Mouse (Mus musculus): ENCODE results near the gene Fbxo6.
"Not testable (repeated sequence)": the region's sequence is repeated elsewhere in the genome, so short reads cannot be mapped to it uniquely, and the experiment has no call there.

Fbxo6 gene

DNA sequence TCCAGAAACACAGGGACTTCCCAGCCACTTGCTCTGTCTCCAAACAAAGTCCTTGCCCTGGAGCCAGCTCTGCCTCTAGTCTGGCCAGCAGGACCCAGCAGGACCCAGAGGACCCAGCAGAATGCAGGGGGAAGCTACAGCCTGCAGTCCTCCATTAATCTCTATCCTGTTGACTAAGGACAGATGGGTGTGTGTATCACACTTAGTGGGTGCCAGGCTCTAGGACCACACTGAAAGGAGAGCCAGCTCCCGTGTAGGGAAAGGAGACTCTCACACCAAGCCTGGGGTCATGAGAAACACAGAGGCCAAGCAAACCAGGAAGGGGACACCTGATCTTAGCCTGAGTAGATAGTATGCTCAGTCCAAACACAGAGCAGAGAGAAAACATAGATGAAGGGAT lies 23.7 kb downstream of the Fbxo6 start:
- no peak for DNase-seq (ENCODE audit: low spot score)

DNA sequence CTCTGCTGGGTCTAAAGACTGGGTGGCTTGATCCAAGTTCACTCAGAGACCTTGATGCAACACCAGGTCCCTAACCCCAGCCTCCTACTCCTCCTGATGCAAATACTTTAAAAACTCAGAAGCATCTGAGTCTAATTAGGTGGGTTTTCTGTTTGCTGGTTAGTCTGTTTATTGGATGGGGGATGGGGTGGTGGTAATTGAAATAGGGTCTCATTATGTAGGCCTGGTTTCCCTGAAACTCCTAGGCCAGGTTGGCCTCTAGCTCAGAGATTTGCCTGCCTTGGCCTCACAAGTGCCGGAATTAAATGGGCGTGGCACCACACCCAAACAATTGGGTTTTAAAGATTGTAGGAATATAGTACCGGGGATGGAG lies 29.3 kb downstream of the Fbxo6 start:
- no peak for DNase-seq (ENCODE audit: low spot score)

DNA sequence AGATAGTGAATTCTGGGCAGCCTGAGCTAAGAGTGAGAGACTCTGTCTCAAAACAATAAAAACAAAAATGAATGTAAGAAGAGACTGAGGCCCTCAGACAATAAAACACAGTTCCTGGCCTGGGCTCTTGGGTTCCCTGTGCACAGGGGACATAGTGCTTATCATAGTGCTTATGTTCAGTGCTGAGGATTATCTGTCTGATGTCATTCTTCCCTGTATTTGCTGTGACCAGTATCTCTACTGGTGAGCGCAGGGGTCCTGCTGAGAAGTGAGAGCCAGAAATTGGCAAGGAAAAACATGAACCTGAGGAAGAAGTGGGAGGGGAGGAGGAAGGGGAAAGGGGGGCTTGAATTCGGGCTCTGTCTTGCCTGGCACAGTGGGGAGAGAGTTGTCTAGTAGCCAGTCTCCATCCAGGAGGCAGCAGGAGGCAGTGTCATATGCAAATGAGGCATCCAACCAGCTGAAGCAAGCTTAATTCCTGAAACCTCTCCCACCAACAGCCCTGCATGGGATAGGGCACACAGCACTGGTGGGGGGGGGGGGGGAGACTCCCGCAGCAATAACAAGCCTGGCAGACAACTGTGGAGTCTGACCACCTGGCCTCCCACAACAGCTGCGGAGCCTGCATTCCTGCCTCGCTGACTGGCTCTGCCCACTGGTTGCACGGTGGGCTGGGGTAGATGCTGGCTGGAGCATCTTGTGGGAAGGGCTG lies 29.8 kb downstream of the Fbxo6 start:
- DNase-seq (ENCODE audit: low spot score), result no peak

DNA sequence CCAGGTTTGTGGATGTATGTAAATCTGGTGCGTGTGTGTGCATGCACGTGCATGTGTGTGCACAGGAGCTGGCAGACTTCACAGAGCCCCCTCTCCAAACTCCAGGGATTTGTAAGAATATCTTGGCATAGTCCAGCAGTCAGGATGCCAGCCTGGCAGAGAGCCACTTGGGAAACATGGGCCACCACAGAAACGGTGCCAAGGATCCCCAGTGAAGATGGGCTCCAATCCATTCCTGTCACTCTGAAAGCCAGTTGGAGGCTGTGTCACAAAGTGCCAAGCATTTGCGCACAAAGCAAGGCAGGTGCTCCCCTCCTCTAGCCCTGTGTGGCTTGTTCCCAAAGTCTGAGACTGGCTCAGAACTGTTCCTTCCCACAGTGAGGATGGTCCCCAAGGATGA lies 30.6 kb downstream of the Fbxo6 start:
- no peak for DNase-seq (ENCODE audit: low spot score)

DNA sequence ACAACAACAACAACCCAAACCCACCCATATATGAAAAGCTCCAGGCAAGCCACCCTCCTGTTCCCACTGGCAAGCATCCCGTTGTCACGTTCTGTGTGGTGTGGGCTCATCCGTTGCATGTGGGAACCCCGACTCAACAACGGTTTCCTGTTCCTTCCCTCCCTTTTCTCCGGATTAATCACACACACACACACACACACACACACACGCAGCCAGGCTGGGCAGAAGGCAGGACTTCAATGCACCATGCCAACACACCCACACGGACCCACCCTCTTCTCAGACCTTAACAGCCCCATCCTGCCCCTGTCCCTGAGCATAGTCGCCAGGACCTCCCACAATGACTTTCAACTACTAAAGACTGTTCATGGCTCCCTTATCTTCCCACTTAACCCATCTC lies 31.4 kb downstream of the Fbxo6 start:
- DNase-seq (ENCODE audit: low spot score), result no peak

DNA sequence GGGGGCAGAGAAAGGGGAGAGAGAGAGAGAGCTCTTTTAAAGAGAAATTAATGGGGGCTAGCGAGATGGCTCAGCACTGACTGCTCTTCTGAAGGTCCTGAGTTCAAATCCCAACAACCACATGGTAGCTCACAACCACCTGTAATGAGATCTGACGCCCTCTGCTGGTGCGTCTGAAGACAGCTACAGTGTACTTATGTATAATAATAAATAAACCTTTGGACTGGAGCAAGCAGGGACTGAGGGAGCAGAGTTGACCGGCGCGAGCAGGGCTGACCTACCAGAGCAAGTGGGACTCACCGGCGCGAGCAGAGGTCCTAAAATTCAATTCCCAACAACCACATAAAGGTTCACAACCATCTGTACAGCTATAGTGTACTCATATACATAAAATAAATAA lies 32.4 kb downstream of the Fbxo6 start:
- DNase-seq (ENCODE audit: low spot score), result not testable (repeated sequence)

DNA sequence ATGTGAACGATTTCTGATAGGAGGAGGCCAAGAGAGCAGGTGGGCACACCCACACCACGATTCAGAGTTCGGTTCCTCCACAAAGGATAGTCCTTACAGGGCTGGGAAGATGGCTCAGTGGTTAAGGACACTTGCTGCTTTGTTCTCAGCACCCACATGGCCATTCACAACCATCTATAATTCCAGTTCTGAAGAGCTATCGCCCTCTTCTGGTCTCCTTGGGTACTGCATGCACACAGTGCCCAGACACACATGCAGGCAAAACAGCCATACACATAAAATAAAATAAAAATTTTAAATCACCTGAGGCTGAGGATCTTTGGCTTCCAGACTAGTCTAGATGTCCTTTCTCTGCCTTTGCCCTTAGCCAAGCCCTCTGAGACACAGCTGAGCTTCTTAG lies 34.5 kb downstream of the Fbxo6 start:
- no peak for DNase-seq (ENCODE audit: low spot score)

DNA sequence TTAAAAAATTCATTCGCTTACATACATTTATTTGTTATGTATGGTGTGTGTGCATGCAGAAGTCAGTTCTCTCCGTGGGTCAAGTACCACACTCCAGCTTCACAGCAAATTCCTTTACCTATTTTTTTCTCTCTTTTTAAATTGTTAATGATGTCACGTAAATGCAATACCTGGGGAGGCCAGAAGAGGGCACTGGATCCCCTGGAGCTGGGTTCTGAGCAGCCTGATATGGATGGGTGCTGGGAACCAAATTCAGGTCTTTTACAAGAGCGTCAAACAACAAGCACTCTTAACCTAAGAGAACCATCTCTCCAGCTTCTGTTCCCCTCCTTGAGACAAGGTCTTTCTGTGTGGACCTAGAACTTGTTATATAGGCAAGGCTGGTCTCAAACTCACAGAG lies 35.3 kb downstream of the Fbxo6 start:
- DNase-seq (ENCODE audit: low spot score), result no peak

DNA sequence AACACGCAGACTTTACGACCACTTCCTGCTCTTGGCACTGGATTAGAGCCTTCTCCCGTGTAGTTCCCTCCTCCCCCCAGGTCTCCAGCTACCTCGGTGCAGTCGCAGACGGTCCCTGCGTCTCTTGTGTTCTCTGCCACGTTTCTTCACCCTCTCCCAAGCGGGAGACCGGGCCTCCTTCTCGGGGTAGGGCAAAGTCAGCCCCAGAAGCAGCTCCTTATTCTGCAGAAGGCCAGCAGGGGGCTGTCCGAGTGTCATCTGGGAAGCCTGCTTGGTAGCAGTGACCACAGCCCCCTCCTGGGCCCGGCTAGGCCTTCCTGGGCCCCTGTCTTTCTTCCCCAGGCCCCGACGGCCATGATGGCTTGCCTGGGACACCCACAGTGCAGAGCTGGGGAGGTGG lies 36.5 kb downstream of the Fbxo6 start:
- peak; percentile 18 for DNase-seq (ENCODE audit: low spot score)

DNA sequence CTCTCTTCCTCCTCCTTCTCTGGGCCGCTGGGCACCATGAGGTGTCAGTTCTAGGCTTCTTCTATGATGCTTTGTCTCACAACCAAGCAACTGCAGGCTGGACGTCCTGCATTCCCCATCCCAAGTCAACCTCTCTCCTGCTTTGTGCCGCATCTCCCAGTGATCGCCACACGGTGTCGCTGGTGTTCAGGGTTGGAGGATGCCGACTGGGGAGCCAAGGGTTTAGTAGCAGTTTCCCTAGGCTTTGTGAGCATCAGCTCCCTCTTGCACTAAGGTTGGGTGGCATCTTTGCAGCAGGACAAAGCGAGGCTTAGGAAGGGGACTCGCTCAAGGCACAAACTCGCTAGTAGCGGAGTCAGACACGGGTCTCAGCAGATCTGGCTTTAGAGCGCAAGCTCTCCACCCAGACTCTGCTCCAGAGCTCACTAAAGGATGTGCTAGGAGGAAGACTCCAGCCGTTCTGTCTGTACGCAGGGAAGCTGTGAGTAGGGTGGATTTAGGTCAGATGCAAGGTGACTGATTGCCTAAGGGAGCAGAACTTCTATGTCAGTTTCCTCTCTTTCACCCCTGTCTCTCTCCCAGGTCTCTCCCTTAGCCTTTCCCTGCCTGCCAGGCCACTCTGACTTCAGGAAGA lies 37.1 kb downstream of the Fbxo6 start:
- DNase-seq (ENCODE audit: low spot score), result peak; percentile 92

DNA sequence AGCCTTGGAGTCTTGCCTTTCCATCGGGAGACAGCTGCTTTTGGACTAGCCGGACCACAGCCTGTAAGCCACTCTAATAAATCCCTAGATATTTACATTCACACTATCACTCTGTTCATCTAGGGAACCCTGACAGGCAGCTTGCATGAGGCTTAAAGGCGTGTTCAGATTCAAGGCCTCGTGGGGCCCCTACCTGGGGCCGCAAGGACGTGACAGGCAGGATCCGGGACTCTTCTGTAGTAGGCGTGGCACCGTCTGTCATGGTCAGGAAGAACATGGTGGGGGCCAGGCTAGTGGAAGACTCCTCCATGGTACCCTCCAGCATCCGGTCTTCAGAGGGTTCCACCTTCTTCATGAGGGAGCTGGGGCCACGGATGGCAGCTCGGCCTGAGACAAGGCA lies 39.4 kb downstream of the Fbxo6 start:
- DNase-seq (ENCODE audit: low spot score), result no peak

DNA sequence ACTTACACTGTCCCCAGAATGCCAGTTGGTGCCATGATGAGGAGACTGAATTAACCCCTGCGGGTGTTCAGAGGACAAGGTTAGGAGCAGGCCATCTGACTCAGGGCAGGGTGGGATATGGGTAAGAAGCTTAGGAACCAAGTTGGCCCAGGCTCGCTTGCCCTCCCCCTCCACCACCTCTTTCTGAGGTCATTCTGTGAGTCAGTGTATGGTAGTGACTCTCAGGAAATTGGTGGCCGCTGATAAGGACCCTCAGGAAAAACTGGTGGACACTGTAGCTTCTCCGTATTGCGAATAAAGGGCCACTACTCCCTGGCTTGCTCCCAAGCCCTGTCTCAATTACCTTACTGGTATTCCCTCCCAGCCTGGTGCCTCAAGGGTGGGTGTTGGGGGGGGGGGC lies 42.7 kb downstream of the Fbxo6 start:
- DNase-seq (ENCODE audit: low spot score), result no peak

DNA sequence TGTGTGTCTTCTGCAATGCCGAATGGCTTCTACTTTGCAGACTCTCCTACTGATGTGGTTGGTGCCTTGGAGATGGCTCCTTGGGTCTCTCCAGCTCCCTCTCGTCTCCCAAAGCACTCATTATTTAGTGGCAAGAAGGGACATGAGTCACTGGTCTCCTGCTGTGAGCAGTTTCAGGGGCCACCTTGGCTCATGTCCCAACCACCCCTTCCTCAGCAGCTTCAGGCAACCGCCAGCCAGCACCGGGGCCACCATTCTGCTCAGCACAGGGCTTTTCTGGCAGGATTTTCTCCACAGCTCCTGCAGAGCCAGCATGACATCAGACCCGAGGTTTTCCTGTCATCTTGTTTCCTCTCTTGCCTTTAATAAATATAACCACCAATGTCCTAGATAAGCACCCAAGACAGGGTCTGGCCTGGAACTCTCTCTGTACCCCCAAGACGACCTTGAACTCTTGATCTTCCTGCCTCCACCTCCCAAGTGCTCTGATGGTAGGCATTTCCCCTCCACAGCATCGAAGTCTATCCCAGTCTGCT lies 43.3 kb downstream of the Fbxo6 start:
- no peak for DNase-seq (ENCODE audit: low spot score)

DNA sequence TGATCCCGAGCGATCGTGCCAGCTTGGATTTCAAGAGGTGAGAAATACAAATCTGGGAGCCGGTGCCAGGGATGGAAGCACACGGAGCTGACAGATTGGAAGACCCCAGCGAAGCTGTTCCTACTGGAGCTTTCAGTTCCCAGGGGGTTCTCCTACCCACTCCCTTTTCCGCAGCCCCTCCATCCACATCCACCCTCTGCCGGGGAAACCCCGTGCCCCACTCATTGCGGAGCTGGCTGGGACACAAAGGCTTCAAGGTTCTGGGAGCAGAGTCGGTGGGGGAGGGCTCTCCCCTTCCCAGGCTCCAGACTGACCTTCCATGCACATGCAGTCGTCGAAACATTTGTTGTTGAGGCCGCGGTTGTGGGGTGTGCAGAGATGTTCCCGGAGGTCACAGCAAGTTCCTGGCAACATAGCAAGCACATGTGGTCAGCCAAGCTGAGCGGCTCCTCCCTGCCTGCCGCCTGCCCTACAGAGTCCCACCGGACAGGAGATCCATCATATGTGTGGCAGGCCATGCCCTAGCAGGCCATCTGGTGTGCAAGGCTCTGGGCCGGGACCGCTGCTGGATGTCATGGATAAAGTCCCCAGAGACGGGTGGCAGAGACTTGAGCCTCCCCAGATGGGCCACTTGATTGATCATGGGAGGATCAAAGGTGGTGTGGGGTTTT lies 44.2 kb downstream of the Fbxo6 start:
- no peak for DNase-seq (ENCODE audit: low spot score)

DNA sequence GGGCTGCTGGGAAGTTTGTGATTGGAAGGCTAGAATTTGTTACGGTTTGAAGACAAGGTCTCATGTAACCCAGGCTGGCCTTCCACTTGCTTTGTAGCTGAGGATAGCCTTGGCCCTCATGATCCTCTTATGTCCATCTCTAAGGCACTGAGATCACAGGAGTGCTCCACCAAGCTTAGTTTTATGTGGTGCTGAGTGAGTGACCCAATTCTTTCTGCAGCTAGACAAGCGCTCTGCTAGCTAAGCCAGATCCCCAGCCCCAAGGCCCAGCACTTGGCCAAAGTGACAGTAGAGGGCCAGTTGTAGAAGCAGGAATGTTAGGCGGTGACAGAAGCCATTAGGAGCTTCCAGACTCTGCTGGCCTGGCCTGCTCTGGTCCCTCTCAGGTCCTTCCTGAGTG lies 47.8 kb downstream of the Fbxo6 start:
- DNase-seq (ENCODE audit: low spot score), result no peak

DNA sequence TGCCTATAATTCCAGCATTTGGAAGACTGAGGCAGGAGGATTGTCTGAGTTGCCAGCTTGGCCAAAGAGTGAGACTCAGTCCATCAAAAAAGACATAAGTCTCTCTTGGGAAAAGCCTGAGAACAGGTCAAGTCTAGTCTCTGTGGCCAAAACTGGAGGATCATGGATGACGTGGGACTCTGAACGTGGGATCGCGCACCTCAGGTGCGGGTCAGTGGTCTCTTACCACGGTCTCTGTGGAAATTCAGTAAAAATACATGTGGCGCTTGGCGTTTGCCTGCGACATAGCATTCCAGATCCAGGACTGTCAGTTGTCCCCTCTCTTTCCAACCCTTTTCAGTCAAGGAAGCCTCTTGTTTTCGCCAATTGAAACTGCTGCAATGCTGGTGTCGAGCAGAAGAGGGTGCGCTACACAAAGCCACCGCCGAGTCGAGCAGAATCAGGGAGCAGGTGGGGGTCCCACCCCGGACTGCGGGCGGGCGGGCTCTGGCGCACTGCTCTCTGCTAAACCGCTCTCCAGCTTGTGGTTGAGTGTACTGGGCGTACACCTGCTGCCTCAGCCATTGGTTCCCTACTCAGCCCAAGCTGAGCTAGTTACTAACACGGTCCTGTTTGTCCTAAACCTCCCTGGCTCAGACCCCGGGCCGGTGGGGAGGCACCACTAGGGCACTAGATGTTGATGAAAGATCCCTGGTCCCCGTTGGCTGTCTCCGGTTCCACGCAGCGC lies 50.0 kb downstream of the Fbxo6 start:
- peak; percentile 55 for DNase-seq (ENCODE audit: low spot score)

DNA sequence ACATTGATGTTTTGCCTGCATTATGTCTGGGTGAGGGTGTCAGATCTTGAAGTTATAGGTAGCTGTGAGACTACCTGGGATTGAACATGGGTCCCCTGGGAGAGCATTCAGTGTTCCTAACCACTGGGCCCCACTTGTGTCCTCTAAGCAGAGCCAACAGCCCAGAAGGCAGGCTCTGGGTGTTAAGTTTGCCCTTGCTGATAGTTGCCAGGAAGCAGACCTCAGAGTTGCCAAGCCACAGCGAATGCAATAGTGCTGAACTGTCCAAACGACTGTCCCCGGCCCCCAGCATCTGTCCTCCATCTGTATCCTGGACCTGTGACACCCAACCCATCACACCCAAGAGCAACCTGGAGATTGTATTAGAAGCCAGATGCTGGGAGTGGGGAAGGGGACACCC lies 53.3 kb downstream of the Fbxo6 start:
- no peak for DNase-seq (ENCODE audit: low spot score)

DNA sequence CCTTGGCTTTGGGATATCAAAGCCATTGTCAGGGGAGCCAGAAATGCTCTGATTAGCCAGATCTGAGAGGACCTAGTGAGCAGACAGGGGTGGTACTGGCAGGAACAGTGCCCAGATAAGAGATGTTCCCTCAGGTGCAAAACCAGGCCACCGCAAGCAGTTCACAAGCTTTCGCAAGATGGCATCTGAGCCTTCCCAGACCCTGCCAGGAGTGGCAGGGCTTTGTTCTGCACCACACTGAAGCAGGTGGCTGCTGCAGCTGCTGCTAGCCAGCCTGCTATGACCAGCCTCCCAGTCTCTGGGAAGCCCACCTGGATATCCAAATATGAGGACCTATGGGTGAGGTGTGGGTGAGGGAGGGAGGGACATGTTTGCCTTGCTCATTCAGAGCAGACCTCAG lies 54.0 kb downstream of the Fbxo6 start:
- DNase-seq (ENCODE audit: low spot score), result no peak

Measured in ovary, postnatal 14 days (tissue).